Mouse (Mus musculus): ENCODE data around the gene Tmod1.

The Tmod1 gene

DNA sequence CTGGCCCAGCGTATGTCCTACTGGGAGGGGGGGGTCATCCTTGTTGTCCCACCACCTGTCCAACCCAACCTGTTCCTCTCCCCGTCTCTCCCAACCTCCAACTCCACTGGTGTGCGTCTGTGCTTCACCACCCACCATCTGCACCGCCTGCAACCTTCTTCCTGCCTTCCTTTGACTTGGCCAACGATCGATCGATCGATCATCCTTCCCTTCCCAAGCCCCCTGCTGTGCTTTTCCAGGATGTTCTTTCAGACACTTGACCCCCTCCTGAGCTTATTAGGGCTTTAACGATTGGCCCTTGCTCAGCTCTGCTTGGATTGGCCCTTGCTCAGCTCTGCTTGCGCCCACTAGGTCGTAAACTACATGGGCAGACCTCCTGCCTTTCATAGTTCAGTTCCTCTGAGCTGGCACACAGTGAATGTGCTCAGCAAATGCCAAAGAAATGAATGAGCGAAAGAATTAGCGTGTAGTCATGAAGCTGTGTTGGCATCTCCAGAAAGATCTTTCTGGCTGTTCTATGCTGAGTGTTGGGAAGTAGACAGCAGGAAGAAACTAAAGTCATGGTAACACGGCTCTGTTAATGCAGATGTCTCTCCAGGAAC lies 50.9 kb downstream of the Tmod1 start:
- DNase-seq: no peak

DNA sequence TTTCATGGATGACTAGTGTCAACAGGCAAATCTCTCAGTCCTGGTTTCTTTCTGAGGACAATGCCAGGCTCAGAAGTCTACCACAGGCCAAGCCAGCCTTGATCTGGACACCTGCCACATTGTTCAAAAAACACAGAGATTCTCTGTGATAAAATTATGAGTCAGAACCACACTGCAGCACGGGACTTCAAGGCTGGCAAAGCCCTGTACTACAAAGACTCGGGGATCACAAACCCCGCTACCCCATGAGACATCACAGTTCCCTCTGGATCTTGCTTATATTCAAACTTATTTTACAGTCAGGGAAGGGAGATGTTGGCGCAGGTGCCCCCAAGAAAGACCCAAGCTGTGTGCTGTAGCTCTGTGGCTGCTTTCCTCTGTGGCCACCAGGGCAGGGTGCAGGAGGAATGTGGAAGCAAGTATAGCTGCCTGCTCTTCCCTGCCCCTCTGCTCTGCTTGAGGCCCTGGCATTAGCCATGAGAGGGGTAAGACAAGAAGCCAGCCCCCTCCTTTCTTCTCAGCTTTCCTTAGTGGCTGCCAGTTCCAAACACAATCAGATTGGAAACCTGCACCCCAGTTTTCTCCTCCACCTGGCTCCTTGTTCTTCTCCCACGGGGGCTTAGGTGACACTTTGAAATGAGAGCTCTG lies 53.8 kb downstream of the Tmod1 start:
- DNase-seq: peak; percentile 65 to 77

DNA sequence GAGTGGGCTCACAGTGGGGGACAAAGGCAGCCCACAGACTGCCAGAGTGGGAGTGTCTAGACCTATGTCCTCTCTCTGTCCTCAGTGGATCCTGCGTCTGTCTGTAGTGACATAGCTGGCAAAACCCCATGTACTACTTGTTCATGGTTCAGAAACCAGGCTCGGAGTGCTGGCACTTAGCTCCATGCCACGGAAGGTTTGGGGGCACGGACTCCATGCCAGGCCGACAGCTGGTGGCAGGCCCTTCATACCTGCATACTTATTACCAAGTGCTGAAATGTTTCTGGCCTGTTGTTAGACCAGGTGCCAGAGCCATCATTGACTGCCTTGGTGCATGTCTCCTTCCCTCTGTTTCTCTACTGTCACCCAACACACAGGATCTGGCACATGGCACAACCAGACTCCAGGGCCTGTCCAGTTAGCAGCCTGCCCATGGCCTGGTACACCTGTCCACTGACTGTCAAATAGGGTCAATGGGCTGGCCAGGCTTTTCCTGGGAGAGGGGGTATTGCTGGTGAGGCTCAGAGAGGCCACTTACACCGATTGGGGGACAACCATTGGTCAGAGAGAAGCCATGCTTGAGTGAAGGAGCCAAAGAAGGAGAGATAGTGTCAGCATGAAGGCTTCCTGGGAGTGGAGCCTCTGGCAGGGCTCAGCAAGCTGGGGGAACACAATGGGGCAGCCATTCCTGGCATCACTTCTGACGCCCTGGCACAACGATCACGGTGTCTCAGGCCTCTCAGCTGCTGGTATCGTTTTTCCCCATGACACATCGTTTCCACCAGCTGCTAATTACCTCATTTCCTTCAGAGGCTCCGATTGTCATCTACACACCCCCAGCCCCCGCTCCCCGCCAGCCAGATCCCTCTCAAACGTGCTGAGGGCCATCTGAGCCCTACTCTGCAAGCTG lies 56.4 kb downstream of the Tmod1 start:
- DNase-seq: peak; percentile 48 to 55

DNA sequence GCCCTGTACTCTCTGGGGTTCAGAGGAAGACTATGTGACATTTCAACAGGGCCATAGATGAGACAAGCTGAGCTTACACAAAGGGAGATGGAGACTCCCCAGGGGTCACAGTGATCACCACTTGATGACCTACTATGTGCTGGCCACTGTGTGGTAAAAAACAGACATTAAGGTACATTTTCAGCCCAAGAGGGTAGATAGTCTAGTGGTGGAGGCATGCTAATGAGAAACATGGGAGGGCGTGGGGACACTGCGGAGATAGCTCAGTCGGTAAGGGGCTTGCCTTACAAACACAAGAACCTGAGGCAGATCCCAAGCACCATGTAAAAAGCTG lies 57.1 kb downstream of the Tmod1 start:
- no peak for DNase-seq

DNA sequence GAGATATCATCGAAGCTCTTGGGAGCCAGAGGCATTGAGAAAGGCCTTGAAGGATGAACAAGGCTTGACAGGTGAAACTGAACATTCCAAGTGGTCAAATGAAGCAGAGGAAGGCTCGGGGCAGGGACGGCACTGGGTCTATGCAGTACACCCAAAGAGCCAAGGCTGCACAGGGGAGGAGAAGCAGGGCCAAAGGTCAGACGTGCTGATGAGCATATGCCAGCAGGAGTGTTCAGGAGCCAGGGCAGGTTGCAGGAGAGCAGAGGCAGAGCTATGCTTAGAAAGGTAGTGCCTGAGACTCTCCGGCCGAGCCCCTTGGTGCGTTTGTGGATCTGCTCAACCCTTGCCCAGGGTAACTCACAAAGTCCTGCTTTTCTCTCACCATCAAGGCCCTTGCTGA lies 57.8 kb downstream of the Tmod1 start:
- no peak for DNase-seq

DNA sequence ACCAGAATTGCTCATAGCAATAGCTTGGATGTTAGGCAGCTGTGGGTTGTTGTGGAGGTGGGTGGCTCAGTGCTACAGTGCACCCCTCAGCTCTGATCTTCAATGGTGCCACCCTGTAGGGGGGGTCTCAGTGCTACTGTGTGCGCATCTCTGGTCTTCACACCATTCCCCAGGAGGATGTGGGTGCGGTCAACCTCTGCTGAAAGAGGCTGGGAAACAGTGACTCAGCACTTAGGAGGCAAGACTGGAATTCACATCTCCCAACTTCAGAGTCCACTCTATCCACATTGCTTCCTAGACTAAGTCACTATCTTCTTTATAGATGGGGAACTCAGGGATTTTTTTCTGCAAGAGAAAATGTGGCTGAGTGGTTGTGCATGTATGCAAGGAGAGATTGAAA lies 58.9 kb downstream of the Tmod1 start:
- DNase-seq: no peak

DNA sequence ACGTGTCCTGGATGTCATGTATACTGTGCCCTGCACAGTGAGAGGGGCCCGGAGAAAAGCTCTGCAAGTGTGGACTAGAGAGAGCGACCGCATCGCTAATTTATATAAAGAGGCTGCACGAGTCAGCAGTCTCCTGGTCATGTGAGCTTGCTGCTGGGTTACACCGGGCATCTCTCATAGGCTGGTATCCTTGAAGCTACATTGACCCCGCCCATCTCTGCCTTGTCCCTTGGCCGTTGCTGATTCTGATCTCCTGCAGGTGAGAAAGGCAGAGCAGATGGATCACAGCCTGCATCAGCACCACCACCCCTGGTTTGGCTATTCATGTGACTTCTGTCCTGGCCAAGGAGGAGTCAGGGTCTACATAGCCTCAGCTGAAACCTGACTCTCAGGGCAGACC lies 60.4 kb downstream of the Tmod1 start:
- peak; percentile 44 to 59 for DNase-seq

DNA sequence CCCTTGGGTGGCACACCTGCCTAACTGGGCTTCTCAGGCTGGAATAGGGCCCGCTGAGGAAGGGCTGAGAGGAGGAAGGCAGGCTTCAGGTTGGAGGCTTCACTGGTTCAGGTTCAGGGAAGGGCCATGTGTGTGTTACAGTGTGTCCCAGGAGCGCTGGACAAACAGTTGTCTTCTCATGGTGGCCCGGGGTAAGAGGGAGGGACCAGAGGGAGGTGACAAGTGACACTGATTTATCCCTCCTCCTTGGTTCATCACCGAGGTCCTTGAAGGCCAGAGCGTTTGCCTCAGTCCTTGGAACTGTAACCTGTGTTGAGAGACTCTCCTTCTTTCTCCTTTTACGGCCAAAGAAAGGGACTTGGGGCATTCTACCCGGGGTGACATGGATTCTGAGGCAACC lies 61.8 kb downstream of the Tmod1 start:
- DNase-seq: no peak

DNA sequence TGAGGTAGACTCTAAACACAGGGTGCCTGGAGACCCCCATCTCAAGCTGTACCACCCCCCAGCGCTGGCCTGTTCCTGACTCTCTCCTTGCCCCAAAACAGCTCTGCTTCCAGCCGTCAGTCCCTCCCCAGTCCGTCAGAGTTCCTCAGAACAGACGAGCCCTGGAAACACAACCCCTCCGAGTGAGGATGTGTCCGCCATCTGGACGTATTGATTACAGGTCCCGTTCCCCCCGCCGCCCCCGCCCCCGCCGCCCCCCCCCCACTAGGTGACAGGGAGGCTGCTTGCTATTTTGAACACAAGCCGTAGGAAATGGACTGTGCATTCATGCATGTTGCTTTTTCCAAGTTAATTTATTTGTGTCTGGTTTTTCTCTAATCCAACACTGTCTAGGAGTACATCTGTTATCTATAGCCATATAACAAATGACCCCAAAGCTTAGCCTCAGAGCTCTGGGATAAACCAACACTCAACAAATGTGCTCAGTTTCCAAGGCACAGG lies 62.5 kb downstream of the Tmod1 start:
- no peak for DNase-seq

DNA sequence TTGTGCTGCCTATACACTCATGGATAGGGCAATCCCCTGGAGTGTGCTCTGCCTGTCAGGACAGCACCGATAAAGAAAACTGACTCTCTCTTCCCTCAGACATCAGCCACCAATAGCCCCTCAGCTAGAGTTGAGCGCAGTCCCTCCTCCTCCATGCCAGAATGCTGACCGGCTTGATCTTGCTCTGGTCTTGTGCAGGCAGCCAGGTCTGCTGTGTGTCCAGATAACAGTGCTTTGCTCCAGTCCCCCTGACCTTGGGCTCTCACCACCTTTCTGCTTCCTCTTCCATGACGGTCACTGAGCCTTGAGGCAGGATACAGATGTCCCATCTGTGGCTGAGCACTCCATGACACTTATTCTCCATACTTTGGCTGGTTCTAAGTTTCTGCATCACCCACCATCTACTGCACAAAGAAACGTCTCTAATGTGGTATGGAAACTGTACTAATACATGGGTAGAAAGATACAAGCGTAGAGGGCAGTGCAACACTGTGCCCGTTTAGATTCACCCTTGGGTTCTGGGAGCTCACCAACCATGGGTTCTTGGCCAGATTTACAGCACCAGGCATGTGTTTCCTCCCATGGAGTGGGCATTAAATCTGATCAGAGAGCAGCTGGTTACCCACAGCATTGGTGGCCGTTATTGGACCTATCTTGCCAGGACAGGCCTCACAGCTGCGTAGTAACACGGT lies 63.5 kb downstream of the Tmod1 start:
- no peak for DNase-seq

DNA sequence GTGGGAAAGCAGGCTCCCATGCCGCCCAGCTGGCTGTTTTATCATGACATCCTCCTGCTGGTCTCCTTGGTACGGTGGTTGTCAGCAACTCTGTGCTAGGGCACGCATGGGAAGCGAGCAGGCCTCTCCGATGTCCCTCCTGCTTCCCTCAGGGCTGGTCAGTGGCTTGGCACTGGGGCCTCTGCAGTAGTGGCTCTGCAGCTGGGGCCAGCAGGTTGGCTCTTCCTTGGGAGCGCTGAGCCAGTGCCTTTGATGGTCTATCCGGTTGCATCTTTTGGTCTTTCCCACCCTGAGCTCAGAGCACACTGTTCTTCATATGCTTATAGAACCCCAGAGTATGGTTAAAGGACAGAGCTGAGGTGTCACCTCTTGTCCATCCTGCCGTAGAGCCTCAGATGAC lies 71.3 kb downstream of the Tmod1 start:
- DNase-seq: no peak

DNA sequence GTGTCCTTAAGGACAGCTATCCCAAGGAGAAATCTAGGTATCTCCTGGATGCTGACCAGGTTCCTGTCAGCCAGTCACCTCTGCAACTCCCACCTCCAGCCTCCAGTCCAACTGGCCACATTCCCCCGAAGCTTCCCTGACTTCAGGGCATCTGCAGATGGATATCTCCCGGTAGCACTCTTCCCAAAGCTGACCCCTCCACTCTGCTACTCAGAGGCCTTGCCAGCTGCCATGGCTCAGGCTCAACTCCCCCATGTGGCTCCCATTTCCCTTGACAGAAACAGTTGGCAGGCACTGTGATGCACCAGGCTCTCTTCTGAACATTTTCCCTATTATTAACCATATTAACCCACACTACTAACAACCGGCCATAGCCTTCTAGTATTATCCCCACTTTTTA lies 72.6 kb downstream of the Tmod1 start:
- DNase-seq: peak; percentile 49 to 61

DNA sequence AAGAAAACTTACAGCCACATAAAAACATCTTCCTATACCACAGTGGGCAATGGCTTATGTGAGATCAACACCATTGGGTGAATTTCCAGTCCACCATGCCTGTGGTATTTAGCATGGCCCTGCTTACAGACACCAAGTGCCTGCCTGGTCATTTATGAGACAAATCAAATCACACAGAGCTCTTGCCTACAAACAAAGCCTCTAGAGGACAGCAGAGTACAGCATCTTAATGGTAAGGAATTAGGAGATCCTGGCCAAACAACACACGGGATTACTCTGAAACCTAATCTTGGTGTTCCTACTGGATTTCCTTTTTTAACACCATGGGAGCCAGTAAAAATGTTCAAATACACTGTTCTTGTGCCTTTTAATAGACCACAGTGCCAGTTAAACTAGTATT lies 76.6 kb downstream of the Tmod1 start:
- DNase-seq: no peak

DNA sequence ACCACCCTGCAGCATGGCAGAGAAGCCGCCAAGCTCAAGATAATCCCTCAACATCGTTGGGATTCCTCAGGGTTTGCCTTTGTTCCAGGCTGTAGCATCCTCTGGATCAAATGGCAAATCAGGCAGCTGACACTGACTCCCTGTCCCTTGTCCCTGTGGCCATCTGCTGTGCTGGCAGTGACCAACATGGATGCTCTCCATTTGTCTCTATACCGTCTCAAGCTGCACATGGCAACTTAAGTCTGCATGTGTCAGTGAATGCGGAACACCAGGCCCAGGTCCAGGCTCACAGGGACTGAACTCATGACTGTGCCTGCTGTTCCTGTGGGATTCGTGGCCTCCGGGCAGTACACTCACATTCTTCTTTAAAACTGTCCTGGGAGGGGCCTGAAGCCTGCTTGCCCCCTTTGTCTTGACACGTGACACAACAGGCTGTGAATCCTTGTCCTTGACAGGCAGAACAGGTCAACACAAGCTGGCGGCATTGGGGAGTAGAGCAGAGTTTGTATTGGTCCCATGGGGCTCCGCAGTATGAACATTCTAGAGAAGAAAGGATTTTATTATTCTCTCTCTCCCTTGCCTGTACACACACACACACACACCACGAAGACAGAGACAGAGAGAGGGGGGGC lies 77.9 kb downstream of the Tmod1 start:
- DNase-seq: peak; percentile 79 to 82

DNA sequence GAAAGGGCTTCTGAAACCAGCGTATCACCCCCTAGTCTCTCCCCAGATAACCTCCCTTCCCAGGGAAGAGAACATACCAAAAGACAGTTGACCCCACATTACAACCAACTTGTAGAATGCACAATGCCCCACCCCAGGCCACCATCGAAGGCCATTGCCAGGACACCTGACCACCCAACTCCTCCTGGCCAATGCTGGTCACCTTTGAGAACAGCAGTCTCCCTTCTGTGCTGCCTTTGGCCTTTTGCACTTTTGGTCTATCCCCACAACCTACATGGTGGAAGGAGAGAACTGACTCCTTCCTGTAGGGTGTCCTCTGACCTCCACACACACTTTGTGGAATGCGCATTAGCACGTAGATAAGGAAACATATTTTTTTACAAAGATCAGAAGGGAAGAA lies 78.8 kb downstream of the Tmod1 start:
- DNase-seq: no peak

DNA sequence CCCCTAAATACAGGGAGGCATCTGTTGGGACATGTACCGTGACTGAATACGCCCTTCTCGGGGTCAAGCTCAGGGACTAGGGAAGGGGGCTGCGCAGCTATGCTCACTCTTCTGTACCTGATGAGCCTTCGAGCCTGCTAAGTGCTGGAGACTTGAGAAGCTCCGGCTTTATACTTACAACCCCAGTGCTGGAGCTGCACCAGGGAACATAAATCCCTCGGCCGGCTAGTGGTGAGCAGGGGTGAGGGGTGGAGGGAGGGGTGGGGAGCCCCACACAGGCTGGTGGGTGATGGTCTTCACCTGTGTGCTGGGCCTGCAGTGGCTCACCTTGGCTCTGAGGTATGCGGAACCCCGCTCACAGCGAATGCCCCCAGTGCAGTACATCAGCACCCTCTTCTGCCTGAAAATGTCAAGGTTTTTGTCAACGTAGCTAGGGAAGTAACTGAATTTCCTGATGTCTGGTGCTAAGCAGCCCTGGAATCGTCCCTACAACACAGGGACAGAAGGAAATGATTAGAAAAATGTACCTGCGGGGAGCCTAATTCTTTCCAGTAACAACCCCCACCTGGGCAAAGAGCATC lies 80.9 kb downstream of the Tmod1 start:
- DNase-seq: peak in 1 of 2 experiments; percentile 28

DNA sequence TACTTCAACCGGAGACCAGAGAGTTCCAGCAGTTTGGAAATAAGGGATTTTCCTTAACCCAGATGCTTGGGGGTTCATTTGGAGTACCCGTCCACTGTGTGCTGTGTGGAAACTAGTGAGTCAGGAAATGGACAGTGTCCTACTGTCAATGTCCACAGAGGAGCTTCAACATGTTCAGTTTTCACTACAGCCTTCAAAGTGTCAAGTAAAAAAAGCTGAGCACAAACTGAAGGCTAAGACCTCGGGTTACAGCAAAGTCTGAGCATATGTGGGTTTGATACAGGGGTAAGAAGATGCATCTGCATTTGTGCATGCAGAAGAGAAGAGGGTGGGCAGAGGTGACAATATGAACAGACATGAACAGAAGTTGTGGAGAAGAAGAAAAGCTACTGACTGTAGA lies 82.0 kb downstream of the Tmod1 start:
- DNase-seq: no peak

DNA sequence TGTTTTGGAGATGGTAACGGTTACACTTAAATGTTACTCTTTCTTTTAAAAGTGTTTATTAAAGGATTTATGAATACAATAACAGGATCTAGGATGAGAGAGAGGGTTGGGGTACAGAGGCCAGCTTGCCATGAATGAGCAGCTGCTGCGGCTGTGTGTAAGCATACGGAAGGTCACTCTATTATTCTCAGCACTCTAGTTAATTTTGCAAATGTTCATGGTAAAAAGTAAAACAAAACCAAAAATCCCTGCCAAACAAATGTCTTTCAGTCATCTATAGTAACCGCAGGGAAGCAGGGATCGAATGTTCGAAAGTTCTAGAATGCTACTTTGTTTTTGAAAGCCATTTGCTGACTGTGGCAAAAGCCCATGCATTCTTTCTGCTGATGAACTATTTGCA lies 84.6 kb downstream of the Tmod1 start:
- no peak for DNase-seq

DNA sequence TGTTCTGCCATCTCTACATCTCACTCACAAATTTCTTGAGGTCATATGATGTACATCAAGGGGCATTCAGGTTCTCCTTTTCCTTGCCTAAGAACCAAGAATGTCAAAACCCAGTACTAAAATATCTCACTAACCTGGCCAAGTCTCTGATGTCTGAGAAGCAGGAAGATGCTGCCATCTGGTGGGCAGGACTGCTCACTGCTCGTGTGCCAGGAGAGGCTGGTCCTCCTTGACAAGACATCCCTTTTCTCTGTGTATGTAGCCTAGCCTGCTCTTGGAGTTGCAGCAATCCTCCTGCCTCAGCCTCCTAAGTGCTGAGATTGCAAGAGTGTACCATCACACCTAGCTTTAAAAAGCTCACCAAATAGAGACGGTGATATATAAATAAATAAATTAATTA lies 87.8 kb downstream of the Tmod1 start:
- DNase-seq: peak; percentile 86 to 88

DNA sequence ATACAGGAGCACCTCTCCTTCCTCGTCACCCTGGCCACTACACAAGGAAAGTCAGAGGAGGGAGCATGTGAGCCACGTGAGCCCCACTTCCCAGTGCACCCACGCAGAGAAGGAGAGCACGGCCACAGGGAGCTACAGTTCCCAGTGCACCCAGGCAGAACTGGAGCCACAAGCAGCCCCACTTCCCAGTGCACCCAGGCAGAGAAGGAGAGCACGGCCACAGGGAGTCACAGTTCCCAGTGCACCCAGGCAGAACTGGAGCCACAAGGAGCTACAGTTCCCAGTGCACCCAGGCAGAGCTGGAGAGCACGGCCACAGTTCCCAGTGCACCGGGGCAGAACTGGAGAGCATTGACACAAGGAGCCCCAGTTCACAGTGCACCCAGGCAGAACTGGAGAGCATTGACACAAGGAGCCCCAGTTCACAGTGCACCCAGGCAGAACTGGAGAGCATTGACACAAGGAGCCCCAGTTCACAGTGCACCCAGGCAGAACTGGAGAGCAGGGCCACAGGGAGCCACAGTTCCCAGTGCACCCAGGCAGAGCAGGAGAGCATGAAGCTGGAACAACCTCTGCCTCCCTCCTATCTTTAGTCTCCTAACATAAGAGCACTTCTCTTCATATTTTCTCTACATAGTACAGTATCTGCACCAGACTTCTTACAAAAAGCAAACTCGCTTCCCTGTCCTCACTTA lies 90.7 kb downstream of the Tmod1 start:
- no peak for DNase-seq

DNA sequence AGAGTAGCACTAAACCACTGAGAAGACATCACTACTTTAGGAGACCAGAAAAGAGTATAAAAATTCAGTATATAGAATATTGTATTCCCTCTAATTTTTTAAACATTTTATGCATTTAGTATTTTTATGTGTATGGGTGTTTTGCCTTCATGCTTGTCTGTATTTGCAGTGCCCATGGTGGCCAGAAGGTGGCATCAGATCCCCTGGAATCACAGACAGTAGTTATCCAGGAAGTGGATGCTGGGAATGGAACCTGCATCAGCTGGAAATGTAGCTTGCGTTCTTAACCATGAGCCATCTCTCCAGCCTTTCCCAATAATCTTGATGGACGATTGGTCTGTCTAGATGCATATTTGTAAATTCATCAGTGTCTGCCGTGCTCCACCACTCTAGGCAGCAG lies 91.5 kb downstream of the Tmod1 start:
- DNase-seq: peak; percentile 38 to 50

DNA sequence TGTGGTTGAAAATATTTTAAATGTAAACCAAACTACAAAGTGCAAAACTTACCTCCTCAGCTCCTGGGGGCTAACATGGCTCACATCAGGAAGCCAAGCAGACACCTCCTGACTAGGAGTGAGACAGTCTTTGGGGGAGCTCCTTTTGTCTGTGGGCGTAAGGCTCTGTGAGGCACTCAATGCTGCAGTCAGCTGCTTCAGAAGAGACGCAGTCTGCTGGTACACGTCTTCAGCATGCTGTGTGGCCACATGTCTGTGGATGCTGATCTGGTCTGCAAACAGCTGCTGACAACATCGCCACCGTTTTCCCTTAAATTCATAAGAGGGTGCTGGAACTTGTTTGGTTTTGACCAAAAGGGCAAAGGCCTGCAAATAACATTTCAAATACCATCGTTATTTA lies 93.1 kb downstream of the Tmod1 start:
- DNase-seq: no peak
